Mouse (Mus musculus) forebrain, postnatal 0 days (tissue): Measurements from ENCODE around the gene Igfbp2. TPM values are rescaled to one million over a fixed set of nuclear protein-coding genes. Genes with fewer than 3 reads are reported as not detected.

Source experiments
- ATAC-seq: fragments of 200-750 bp; cut with Nextera tagmentation; 2 replicates; pipeline ENCODE4 v1.8.0; 2017; ENCODE audit warnings: mild to moderate bottlenecking, moderate library complexity
- DNase-seq: peaks from one replicate; pipeline ENCODE4 v3.0.0-alpha.2; 2015
- H3K27ac ChIP-seq: fragments of 300-500 bp; sonication (generic); 2 replicates; pipeline ENCODE4 v1.5.1; 2014; ENCODE audit warnings: low read depth, mild to moderate bottlenecking, antibody characterized with exemption, low read length, moderate library complexity, mixed read lengths
- H3K27me3 ChIP-seq: fragments of 300-500 bp; sonication (generic); 2 replicates; pipeline ENCODE4 v1.6.1; 2014; ENCODE audit warnings: mild to moderate bottlenecking, low read length, mixed read lengths; ENCODE audit not compliant: insufficient read depth
- H3K36me3 ChIP-seq: fragments of 300-500 bp; sonication (generic); 2 replicates; pipeline ENCODE4 v1.6.1; 2014; ENCODE audit warnings: mild to moderate bottlenecking, moderate library complexity; ENCODE audit not compliant: insufficient read depth
- H3K4me1 ChIP-seq: fragments of 300-500 bp; sonication (generic); 2 replicates; pipeline ENCODE4 v1.6.1; 2014; ENCODE audit warnings: antibody characterized with exemption; ENCODE audit not compliant: insufficient read depth
- H3K4me2 ChIP-seq: fragments of 300-500 bp; sonication (generic); 2 replicates; pipeline ENCODE4 v1.6.1; 2014; ENCODE audit warnings: low read depth, mild to moderate bottlenecking, moderate library complexity
- H3K4me3 ChIP-seq: fragments of 300-500 bp; sonication (generic); 2 replicates; pipeline ENCODE4 v1.5.1; 2014; ENCODE audit warnings: low read depth, low read length, mixed read lengths
- H3K9ac ChIP-seq: fragments of 300-500 bp; sonication (generic); 2 replicates; pipeline ENCODE4 v1.6.1; 2014; ENCODE audit warnings: mild to moderate bottlenecking
- H3K9me3 ChIP-seq: fragments of 300-500 bp; sonication (generic); 2 replicates; pipeline ENCODE4 v1.6.1; 2016; ENCODE audit warnings: low read length
- CTCF ChIP-seq: sonication (generic); IDR thresholded peaks from 2 replicates; pipeline ENCODE4 v1.5.1; 2016; ENCODE audit warnings: antibody characterized with exemption, control low read depth, low read depth
- WGBS: fragments of 180-500 bp; shearing (Covaris S2); extraction: QIAGEN DNeasy Blood & Tissue Kit; methylation state at CpG from one replicate; pipeline ENCODE4 v1.1.7; 2014; 5-methylcytosine and 5-hydroxymethylcytosine counted together
- polyA plus RNA-seq: library from polyadenylated mRNA; unstranded; fragments of >200 nt; fragmentation: Nextera tagmentation; extraction: Ambion mirVana; gene quantifications from 2 replicates; pipeline ENCODE4 v1.2.1, GENCODE M21; 2015
- total RNA-seq: library from RNA; depleted of rRNA; stranded (reverse); fragments of >200 nt; gene quantifications from 2 replicates; pipeline ENCODE4 v1.2.3, GENCODE M21; 2014

Igfbp2 gene
- total and polyA plus RNA-seq, 2 experiments from 2014 or later, result 311 to 341 TPM

GRCm38 (mm10) chr1:72869681-72870614 lies 45.6 kb downstream of the Igfbp2 start:
- Histone ChIP-seq H3K9me3 (no peaks in the 10 kb centered on the region), H3K27ac (peak overlapping the region; percentile 87), H3K4me3 (peak overlapping the region; percentile 44), H3K4me1 (peaks cover 11% of the 10 kb centered on the region), H3K9ac (peak overlapping the region; percentile 60), H3K36me3 (no peaks in the 10 kb centered on the region), H3K27me3 (no peaks in the 10 kb centered on the region), H3K4me2 (peak overlapping the region; percentile 69)
- ATAC-seq (no peak), DNase-seq (peak; percentile 59)
- 4% methylated on average over 22 of the region's 22 CpGs for WGBS
- TF ChIP-seq CTCF, result no peak

GRCm38 (mm10) chr1:72870615-72871336 lies 46.5 kb downstream of the Igfbp2 start:
- H3K36me3 ChIP-seq, result no peaks in the 10 kb centered on the region
- H3K9ac ChIP-seq, result peak overlapping the region; percentile 60
- peak overlapping the region; percentile 44 for H3K4me3 ChIP-seq
- H3K27ac ChIP-seq, result peak overlapping the region; percentile 87
- no peaks in the 10 kb centered on the region for H3K9me3 ChIP-seq
- 1% methylated on average over 20 of the region's 20 CpGs for WGBS
- H3K4me2 ChIP-seq, result peak overlapping the region; percentile 69
- no peak for TF ChIP-seq CTCF
- peak; percentile 42 for ATAC-seq
- no peaks in the 10 kb centered on the region for H3K27me3 ChIP-seq
- H3K4me1 ChIP-seq, result peaks cover 11% of the 10 kb centered on the region
- peak; percentile 92 for DNase-seq

GRCm38 (mm10) chr1:72871337-72871696 lies 47.0 kb downstream of the Igfbp2 start:
- H3K36me3 ChIP-seq, result no peaks in the 10 kb centered on the region
- 0% methylated on average over 6 of the region's 6 CpGs for WGBS
- peaks cover 11% of the 10 kb centered on the region for H3K4me1 ChIP-seq
- H3K27ac ChIP-seq, result peak overlapping the region; percentile 87
- H3K27me3 ChIP-seq, result no peaks in the 10 kb centered on the region
- no peak for DNase-seq
- ATAC-seq, result no peak
- peak overlapping the region; percentile 60 for H3K9ac ChIP-seq
- no peak for TF ChIP-seq CTCF
- H3K4me2 ChIP-seq, result peak overlapping the region; percentile 69
- H3K4me3 ChIP-seq, result peak overlapping the region; percentile 44
- no peaks in the 10 kb centered on the region for H3K9me3 ChIP-seq

DNA sequence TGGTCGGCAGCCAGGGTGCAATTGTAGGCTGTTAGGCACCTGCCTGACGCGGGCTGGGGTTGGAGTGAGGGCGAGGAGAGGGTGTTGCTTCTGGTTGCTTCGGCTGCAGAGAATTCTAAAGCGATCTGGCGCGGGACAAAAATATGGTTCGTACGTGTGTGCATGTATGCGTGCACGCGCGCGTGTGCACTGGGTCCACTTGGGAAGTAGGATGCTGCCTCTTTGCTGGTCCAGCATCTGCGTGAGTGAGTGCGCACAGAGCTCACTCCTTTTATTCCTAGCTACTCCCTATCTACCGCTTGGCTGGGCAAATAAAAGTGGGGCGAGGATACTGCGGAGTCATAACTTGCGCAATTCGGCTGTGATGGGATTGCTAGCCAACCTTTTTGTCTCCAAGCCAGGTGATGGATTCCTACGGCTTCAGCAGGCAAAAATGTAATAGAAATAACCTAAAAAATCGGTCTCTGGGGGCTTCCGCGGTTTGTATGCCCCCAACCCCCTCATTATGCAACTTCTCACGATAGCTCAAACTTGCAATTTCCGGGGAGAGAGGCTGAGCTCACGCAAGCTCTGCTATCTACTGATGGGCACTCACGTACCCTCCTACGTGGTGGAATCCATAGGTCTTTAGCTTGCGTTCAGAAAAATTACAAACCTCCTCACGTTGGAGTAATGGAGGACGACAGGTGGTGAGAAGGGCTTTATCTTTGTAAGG lies 47.6 kb downstream of the Igfbp2 start:
- Histone ChIP-seq H3K4me2 (peak overlapping the region; percentile 69), H3K36me3 (no peaks in the 10 kb centered on the region), H3K9me3 (no peaks in the 10 kb centered on the region), H3K9ac (peak overlapping the region; percentile 60), H3K4me3 (peak overlapping the region; percentile 44), H3K27ac (peak overlapping the region; percentile 87), H3K4me1 (peaks cover 11% of the 10 kb centered on the region), H3K27me3 (no peaks in the 10 kb centered on the region)
- TF ChIP-seq CTCF, result 0 out of 2 replicates have a peak, but pooled peaks have one; percentile 6
- 1% methylated on average over 34 of the region's 34 CpGs for WGBS
- DNase-seq, result peak; percentile 79
- ATAC-seq, result peak; percentile 61

DNA sequence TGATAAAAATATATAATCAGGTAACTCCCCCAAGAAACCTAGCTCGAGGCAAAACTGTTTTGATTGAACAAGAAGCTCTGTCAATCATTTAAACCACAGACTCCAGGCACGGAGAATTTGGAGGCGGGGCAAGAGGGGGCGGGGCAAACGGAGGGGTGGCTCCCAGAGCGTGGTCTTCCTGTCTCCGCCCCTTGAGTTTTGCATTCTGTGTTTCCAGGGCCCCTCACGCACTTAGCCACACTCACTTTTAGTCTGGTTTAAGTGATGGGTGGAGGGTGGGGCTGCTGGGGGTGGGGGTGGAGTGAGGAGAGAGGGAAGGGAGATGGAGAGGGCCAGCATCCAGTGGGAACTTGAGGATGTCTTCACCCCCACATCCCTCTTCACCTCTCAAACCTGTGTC lies 48.2 kb downstream of the Igfbp2 start:
- peak; percentile 86 for DNase-seq
- Histone ChIP-seq H3K27me3 (no peaks in the 10 kb centered on the region), H3K36me3 (no peaks in the 10 kb centered on the region), H3K4me3 (peak overlapping the region; percentile 44), H3K9ac (peak overlapping the region; percentile 60), H3K27ac (peak overlapping the region; percentile 87; the same call in 1 of the 2 replicates), H3K4me2 (peak overlapping the region; percentile 69), H3K9me3 (no peaks in the 10 kb centered on the region), H3K4me1 (peaks cover 11% of the 10 kb centered on the region)
- peak; percentile 62 for ATAC-seq
- WGBS, result 0% methylated on average over 8 of the region's 8 CpGs
- no peak for TF ChIP-seq CTCF

DNA sequence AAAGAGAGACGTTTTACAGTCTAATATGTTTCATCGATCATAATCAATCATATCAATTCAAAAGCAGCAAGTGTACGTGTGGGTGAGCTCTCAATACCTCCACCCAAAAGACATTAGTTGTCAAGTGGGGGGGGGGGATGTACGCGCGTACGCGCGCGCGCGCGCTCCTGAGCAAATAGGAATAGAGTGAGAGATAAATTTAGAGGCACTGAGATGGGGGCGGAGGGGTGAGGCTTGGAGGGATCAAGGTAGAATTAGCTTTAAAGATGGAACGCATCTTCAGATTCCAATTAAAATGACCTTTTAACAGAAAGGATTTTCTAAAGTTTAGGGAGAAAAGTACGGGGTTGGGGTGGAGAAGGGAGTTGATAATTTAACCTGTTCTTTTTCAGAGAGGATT lies 48.8 kb downstream of the Igfbp2 start:
- Histone ChIP-seq H3K4me3 (peak overlapping the region; percentile 44), H3K4me2 (peak overlapping the region; percentile 69), H3K27me3 (no peaks in the 10 kb centered on the region), H3K4me1 (peaks cover 11% of the 10 kb centered on the region), H3K9me3 (no peaks in the 10 kb centered on the region), H3K27ac (peak overlapping the region; percentile 87), H3K36me3 (no peaks in the 10 kb centered on the region), H3K9ac (peak overlapping the region; percentile 58)
- DNase-seq (peak; percentile 53), ATAC-seq (no peak)
- under 1% methylated on average over 16 of the region's 16 CpGs for WGBS
- no peak for TF ChIP-seq CTCF
